ENCODE assay signal across 12 mouse cellular contexts in the genomic region with DNA sequence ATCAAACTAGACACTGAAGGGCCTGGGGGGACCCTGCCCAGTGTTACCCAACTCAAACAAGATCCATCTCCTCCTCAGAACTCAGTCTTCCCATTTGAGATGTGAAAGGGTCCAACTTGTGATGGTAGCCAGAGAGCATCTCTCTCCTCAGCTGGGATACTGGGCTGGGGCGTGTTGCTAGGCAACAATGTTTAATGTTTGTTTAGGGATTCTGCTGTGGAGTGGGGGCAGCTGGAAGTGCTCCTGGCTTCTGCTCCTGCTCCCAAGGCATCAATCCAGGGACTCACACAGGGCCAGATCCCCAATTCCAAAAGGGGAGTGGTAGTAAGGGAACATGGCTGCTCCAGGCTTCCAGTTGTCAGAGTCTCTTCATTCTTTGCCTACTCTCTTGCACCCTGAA.
DNase-seq lines count a peak whose midpoint lies in the region; ATAC-seq and TF ChIP-seq lines count a peak whose summit lies in the region.
"Had no signal": no experiment of that assay in that cellular context is flagged by ENCODE, and none has a peak within 500 bp of the region (broad histone marks: within the 10 kb centered on the region; RNA-seq: fewer than 3 reads in every experiment).

No protein-coding gene starts in this region.

- no peak overlapping the region for H3K4me2 ChIP-seq in hindbrain, postnatal 0 days (ENCODE audit: low read depth, low read length)
- no peak overlapping the region for H3K4me2 ChIP-seq in hindbrain, embryonic 13.5 days
- no peak overlapping the region for H3K4me2 ChIP-seq in stomach, embryonic 16.5 days (ENCODE audit: low read depth, low read length)

- H3K9me3 ChIP-seq in hindbrain, postnatal 0 days (ENCODE audit: low read length) = no peaks in the 10 kb centered on the region
- peaks cover 7% of the 10 kb centered on the region; the same call in 1 of the 2 replicates for H3K9me3 ChIP-seq in hindbrain, embryonic 13.5 days
- 0 out of 2 replicates have a peak, but pooled peaks cover 5% of the 10 kb centered on the region for H3K9me3 ChIP-seq in stomach, embryonic 16.5 days (replicated peaks; ENCODE audit: control insufficient read depth, low read length)

- no peak overlapping the region for H3K27ac ChIP-seq in hindbrain, postnatal 0 days
- no peak overlapping the region for H3K27ac ChIP-seq in hindbrain, embryonic 13.5 days
- H3K27ac ChIP-seq in stomach, embryonic 16.5 days (ENCODE audit: low read length) = no peak overlapping the region
- H3K27ac ChIP-seq: liver, embryonic 14.5 days had no signal

- WGBS in hindbrain, postnatal 0 days = 47% methylated on average over 1 of the region's 1 CpGs
- 64% methylated on average over 1 of the region's 1 CpGs for WGBS in hindbrain, embryonic 13.5 days
- WGBS in stomach, embryonic 16.5 days = 42% methylated on average over 1 of the region's 1 CpGs

- peak; percentile 45 for DNase-seq in hindbrain, postnatal 0 days (ENCODE audit: low spot score)
- peak; percentile 9 to 29 for DNase-seq in right cerebral cortex, adult 2 months (ENCODE audit: low spot score in 2 of 2)
- no peak for DNase-seq in right cerebral cortex, postnatal 14 days
- DNase-seq in heart, postnatal 36 days = peak; percentile 32 to 49
- no peak for DNase-seq in cerebellum, postnatal 4 days (ENCODE audit: low spot score in 2 of 2)
- no peak for DNase-seq in urinary bladder, postnatal 36 days (ENCODE audit: low spot score in 2 of 2)
- DNase-seq: cerebellum, adult 2 months had no signal

- no peak for TF ChIP-seq CTCF in hindbrain, postnatal 0 days (IDR thresholded peaks at IDR 0.05; ENCODE audit: low read depth)

- no peaks in the 10 kb centered on the region for H3K36me3 ChIP-seq in hindbrain, postnatal 0 days (ENCODE audit: insufficient read depth, low read length)
- no peaks in the 10 kb centered on the region for H3K36me3 ChIP-seq in hindbrain, embryonic 13.5 days
- no peaks in the 10 kb centered on the region; the same call in 1 of the 2 replicates for H3K36me3 ChIP-seq in stomach, embryonic 16.5 days (ENCODE audit: control insufficient read depth, insufficient read depth, low read length)

- H3K27me3 ChIP-seq in hindbrain, postnatal 0 days (ENCODE audit: insufficient read depth, low read length) = no peaks in the 10 kb centered on the region; the same call in 1 of the 2 replicates
- 0 out of 2 replicates have a peak, but pooled peaks cover 8% of the 10 kb centered on the region for H3K27me3 ChIP-seq in hindbrain, embryonic 13.5 days
- H3K27me3 ChIP-seq in stomach, embryonic 16.5 days (ENCODE audit: control insufficient read depth, insufficient read depth, low read length) = no peaks in the 10 kb centered on the region

- H3K4me3 ChIP-seq in hindbrain, postnatal 0 days (ENCODE audit: low read length) = no peak overlapping the region
- no peak overlapping the region for H3K4me3 ChIP-seq in hindbrain, embryonic 13.5 days
- H3K4me3 ChIP-seq in stomach, embryonic 16.5 days (replicated peaks; ENCODE audit: low read length) = no peak overlapping the region
- H3K4me3 ChIP-seq: erythroblast, embryonic 14.5 days had no signal

- ATAC-seq in hindbrain, postnatal 0 days = 0 out of 2 replicates have a peak, but pooled peaks have one; percentile 30
- ATAC-seq in hindbrain, embryonic 13.5 days (ENCODE audit: low FRiP score) = no peak
- ATAC-seq in stomach, embryonic 16.5 days (ENCODE audit: insufficient read depth, low FRiP score) = peak; percentile 48; the same call in 1 of the 2 replicates
- ATAC-seq: inflammation-experienced regulatory T-cells, adult 6 months had no signal

- intact Hi-C loops in heart, postnatal 36 days (cut with DNase I) = no loop called here

- H3K9ac ChIP-seq in hindbrain, postnatal 0 days (replicated peaks; ENCODE audit: low read length) = no peak overlapping the region
- H3K9ac ChIP-seq in hindbrain, embryonic 13.5 days = no peak overlapping the region
- H3K9ac ChIP-seq in stomach, embryonic 16.5 days (ENCODE audit: low read length) = no peak overlapping the region
- H3K9ac ChIP-seq: liver, embryonic 14.5 days had no signal

- no peaks in the 10 kb centered on the region for H3K4me1 ChIP-seq in hindbrain, postnatal 0 days (ENCODE audit: insufficient read depth, low read length)
- no peaks in the 10 kb centered on the region; the same call in 1 of the 2 replicates for H3K4me1 ChIP-seq in hindbrain, embryonic 13.5 days (replicated peaks)
- no peaks in the 10 kb centered on the region for H3K4me1 ChIP-seq in stomach, embryonic 16.5 days (ENCODE audit: control insufficient read depth, insufficient read depth, low read length)

Comparison
In these comparisons a context has a peak if more than half of its experiments do, and no peak if none do; other contexts are left out.
1. DNase-seq: peak in hindbrain, postnatal 0 days (single experiment), right cerebral cortex, adult 2 months (2 of 2) and heart, postnatal 36 days (2 of 2); none in right cerebral cortex, postnatal 14 days (single experiment), cerebellum, postnatal 4 days (0 of 2) and urinary bladder, postnatal 36 days (0 of 2).